Mouse (Mus musculus) embryonic fibroblast, embryonic 13.5 days (primary cell): ENCODE measurements around the gene Prss40.

Experiments
- CTCF ChIP-seq: IDR thresholded peaks from 2 replicates; pipeline ENCODE4 v1.5.1; 2011; ENCODE audit warnings: mild to moderate bottlenecking, control low read depth, low read length, moderate library complexity, borderline replicate concordance; ENCODE audit not compliant: insufficient read depth
- POLR2A ChIP-seq: IDR thresholded peaks from 2 replicates; pipeline ENCODE4 v1.6.1; 2011; ENCODE audit warnings: low read depth, mild to moderate bottlenecking, control low read depth, low read length, moderate library complexity

DNA sequence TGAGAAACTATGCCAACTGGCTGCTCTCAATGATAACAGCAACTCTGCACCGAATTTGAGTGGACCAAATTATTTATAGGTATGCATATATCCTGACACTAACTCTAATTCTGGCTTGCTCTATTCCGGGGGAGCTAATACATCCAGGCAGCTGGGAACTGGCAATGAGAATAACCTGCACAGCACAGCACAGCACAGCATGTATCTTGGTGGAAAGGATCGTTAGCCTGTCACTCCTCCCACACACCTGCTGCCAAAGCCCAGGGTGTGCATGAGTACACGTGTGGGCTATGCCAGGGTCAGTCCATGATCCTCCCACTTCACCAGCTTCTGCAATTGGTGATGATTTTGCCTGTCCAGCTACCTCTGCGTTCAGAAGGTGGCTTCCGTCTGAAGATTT, 10.7 kb upstream of the Prss40 start:
- TF ChIP-seq CTCF: no peak
- no peak for TF ChIP-seq POLR2A
